Comparison of ENCODE assay signal across 27 mouse cellular contexts in genomic region chr16:10461178-10461577, GRCm38 (mm10). TPM values are rescaled to one million over a fixed set of nuclear protein-coding genes. Genes with fewer than 3 reads are reported as not detected.
DNase-seq lines count a peak whose midpoint lies in the region; ATAC-seq and TF ChIP-seq lines count a peak whose summit lies in the region.
"Had no signal": no experiment of that assay in that cellular context is flagged by ENCODE, and none has a peak within 500 bp of the region (broad histone marks: within the 10 kb centered on the region; RNA-seq: fewer than 3 reads in every experiment).

No protein-coding gene starts in this region.

- peak; percentile 32 for DNase-seq in 416B (ENCODE audit: low read depth)
- DNase-seq in thymus, adult 2 months: no peak
- DNase-seq in cerebellum, adult 11-12 months: no peak
- no peak for DNase-seq in left cerebral cortex, adult 18-20 months (ENCODE audit: low spot score in 2 of 2)
- DNase-seq: adrenal gland, adult 8-10 months; adrenal gland, postnatal 14 days; adrenal gland, postnatal 36 days; B cell, adult 2 months; cerebellum, adult 11 months; cerebellum, adult 2 months; cerebellum, adult 9-10 months; cerebellum, postnatal 10 days; cerebellum, postnatal 25 days; embryo, embryonic 11 days had no signal

- no peak for TF ChIP-seq POLR2A in thymus, adult 2 months (IDR thresholded peaks at IDR 0.05; ENCODE audit: control insufficient read depth, extremely low read depth, insufficient read depth, low read length, poor library complexity)

- no peaks in the 10 kb centered on the region for H3K27me3 ChIP-seq in thymus, adult 2 months (ENCODE audit: control insufficient read depth, insufficient read depth, low read length)
- H3K27me3 ChIP-seq: CH12.LX; embryonic facial prominence, embryonic 13.5 days; embryonic facial prominence, embryonic 15.5 days; forebrain, embryonic 13.5 days; forebrain, embryonic 15.5 days; Patski had no signal

- H3K4me3 ChIP-seq in brown adipose tissue, adult 24 weeks (ENCODE audit: insufficient read depth, low read depth, low read length): no peak overlapping the region
- no peak overlapping the region for H3K4me3 ChIP-seq in thymus, adult 2 months (ENCODE audit: control insufficient read depth, insufficient read depth, low read length)
- H3K4me3 ChIP-seq: embryonic facial prominence, embryonic 13.5 days; embryonic facial prominence, embryonic 15.5 days; forebrain, embryonic 13.5 days; forebrain, embryonic 15.5 days had no signal

- 44% methylated on average over 2 of the region's 2 CpGs for WGBS in thymus, adult 2 months

- H3K4me1 ChIP-seq in brown adipose tissue, adult 24 weeks (ENCODE audit: control insufficient read depth, insufficient read depth, insufficient read length, low read length): 0 out of 2 replicates have a peak, but pooled peaks cover 2% of the 10 kb centered on the region
- H3K4me1 ChIP-seq in thymus, adult 2 months (replicated peaks; ENCODE audit: control insufficient read depth, insufficient read depth, low read length): no peaks in the 10 kb centered on the region; the same call in 1 of the 2 replicates
- H3K4me1 ChIP-seq: embryonic facial prominence, embryonic 13.5 days; embryonic facial prominence, embryonic 15.5 days; forebrain, embryonic 13.5 days; forebrain, embryonic 15.5 days had no signal

- peak; percentile 87 for ATAC-seq in granulocyte monocyte progenitor cell, adult 5-6 weeks (replicated peaks; ENCODE audit: poor library complexity, severe bottlenecking)
- ATAC-seq in megakaryocyte, adult 5-6 weeks (ENCODE audit: poor library complexity, severe bottlenecking): peak; percentile 63
- no peak for ATAC-seq in erythroblast, adult 5-6 weeks (replicated peaks; ENCODE audit: low FRiP score, poor library complexity, severe bottlenecking)
- ATAC-seq: activated CD4-positive, CD25-positive, alpha-beta regulatory T cell, adult 4 months; CD4-positive, CD25-positive, alpha-beta regulatory T cell, adult 4 months; forebrain, embryonic 13.5 days; forebrain, embryonic 15.5 days; Patski had no signal

- H3K27ac ChIP-seq in brown adipose tissue, adult 24 weeks (replicated peaks; ENCODE audit: low read depth, low read length): peak overlapping the region; percentile 37; the same call in 1 of the 2 replicates
- no peak overlapping the region for H3K27ac ChIP-seq in thymus, adult 2 months (ENCODE audit: control insufficient read depth, insufficient read depth, low read length)
- H3K27ac ChIP-seq: embryonic facial prominence, embryonic 13.5 days; embryonic facial prominence, embryonic 15.5 days; forebrain, embryonic 13.5 days; forebrain, embryonic 15.5 days had no signal

- no peak for TF ChIP-seq CTCF in thymus, adult 2 months (IDR thresholded peaks at IDR 0.05; ENCODE audit: borderline replicate concordance, control insufficient read depth, extremely low read depth, insufficient read depth, low read length, poor library complexity)

- H3K36me3 ChIP-seq in thymus, adult 2 months (ENCODE audit: control insufficient read depth, insufficient read depth, low read length): no peaks in the 10 kb centered on the region
- H3K36me3 ChIP-seq: embryonic facial prominence, embryonic 13.5 days; embryonic facial prominence, embryonic 15.5 days; forebrain, embryonic 15.5 days; G1E had no signal

RNA-seq across cellular contexts. Expression of gene Tvp23a, which starts 14.0 kb away (rescaled TPM):
- polyA plus RNA-seq in brown adipose tissue, adult 24 weeks (2012; ENCODE audit: insufficient read depth, insufficient read length, missing spikeins): 0.87 TPM in 1 of 2 replicates, not detected in the other
- not detected in 2 replicates for total RNA-seq in granulocyte monocyte progenitor cell, adult 5-6 weeks (2014; fragmentation: Nextera tagmentation)
- not detected in 2 replicates for total RNA-seq in granulocyte monocyte progenitor cell, adult 5-6 weeks (2017)
- total RNA-seq in megakaryocyte, adult 5-6 weeks (2015): 0.07 TPM in 1 of 2 replicates, not detected in the other
- 0.22 TPM in 1 of 2 replicates, not detected in the other for total RNA-seq in megakaryocyte, adult 5-6 weeks (2017)
- 3.2 and 3.7 TPM in 2 replicates for polyA plus RNA-seq in thymus, adult 2 months (2012; rRNA removed)
- total RNA-seq in erythroblast, adult 5-6 weeks (2015; ENCODE audit: low replicate concordance): not detected in 2 replicates
- not detected in 2 replicates for total RNA-seq in erythroblast, adult 5-6 weeks (2017; ENCODE audit: low replicate concordance)
- total RNA-seq in left cerebral cortex, adult 18-20 months (2021): 10 to 100 TPM; 28.1 to 28.2 TPM
- polyA plus RNA-seq: G1E had no signal

RNA-seq across cellular contexts. Expression of gene Ciita, which starts 18.7 kb away (rescaled TPM):
- polyA plus RNA-seq in brown adipose tissue, adult 24 weeks (2012; ENCODE audit: insufficient read depth, insufficient read length, missing spikeins): 0.67 and 1.3 TPM in 2 replicates
- total RNA-seq in granulocyte monocyte progenitor cell, adult 5-6 weeks (2014; fragmentation: Nextera tagmentation): 2.3 TPM in 1 of 2 replicates, not detected in the other
- 0.09 and 0.52 TPM in 2 replicates for total RNA-seq in granulocyte monocyte progenitor cell, adult 5-6 weeks (2017)
- 2.5 and 3.3 TPM in 2 replicates for total RNA-seq in megakaryocyte, adult 5-6 weeks (2015)
- 3.2 and 3.7 TPM in 2 replicates for total RNA-seq in megakaryocyte, adult 5-6 weeks (2017)
- polyA plus RNA-seq in thymus, adult 2 months (2012; rRNA removed): 30.1 and 31.5 TPM in 2 replicates
- 1.0 TPM in 1 of 2 replicates, not detected in the other for total RNA-seq in erythroblast, adult 5-6 weeks (2015; ENCODE audit: low replicate concordance)
- total RNA-seq in erythroblast, adult 5-6 weeks (2017; ENCODE audit: low replicate concordance): 0.70 and 2.7 TPM in 2 replicates
- under 1 TPM; 0.19 to 0.37 TPM for total RNA-seq in left cerebral cortex, adult 18-20 months (2021)
- polyA plus RNA-seq: G1E had no signal

RNA-seq across cellular contexts. Expression of gene Nubp1, which starts 49.4 kb away (rescaled TPM):
- polyA plus RNA-seq in brown adipose tissue, adult 24 weeks (2012; ENCODE audit: insufficient read depth, insufficient read length, missing spikeins): 11.2 and 17.6 TPM in 2 replicates
- total RNA-seq in granulocyte monocyte progenitor cell, adult 5-6 weeks (2014; fragmentation: Nextera tagmentation): 45.9 and 48.0 TPM in 2 replicates
- total RNA-seq in granulocyte monocyte progenitor cell, adult 5-6 weeks (2017): 41.9 and 58.3 TPM in 2 replicates
- total RNA-seq in megakaryocyte, adult 5-6 weeks (2015): 35.2 and 46.1 TPM in 2 replicates
- 49.2 and 57.1 TPM in 2 replicates for total RNA-seq in megakaryocyte, adult 5-6 weeks (2017)
- 62.3 and 67.4 TPM in 2 replicates for polyA plus RNA-seq in thymus, adult 2 months (2012; rRNA removed)
- 1.0 and 6.7 TPM in 2 replicates for total RNA-seq in erythroblast, adult 5-6 weeks (2015; ENCODE audit: low replicate concordance)
- 7.8 and 8.6 TPM in 2 replicates for total RNA-seq in erythroblast, adult 5-6 weeks (2017; ENCODE audit: low replicate concordance)
- 10 to 100 TPM; 16.3 to 18.5 TPM for total RNA-seq in left cerebral cortex, adult 18-20 months (2021)

Comparison
In these comparisons a context has a peak if more than half of its experiments do, and no peak if none do; other contexts are left out.
1. RNA of gene Tvp23a, which starts 14.0 kb away (total RNA-seq): 28.1 to 28.2 TPM in left cerebral cortex, adult 18-20 months; 0.07 to 0.22 TPM in megakaryocyte, adult 5-6 weeks, not detected in granulocyte monocyte progenitor cell, adult 5-6 weeks and not detected in erythroblast, adult 5-6 weeks; every median in the first group is over 10 times any median in the second.